Mouse (Mus musculus): ENCODE results near the gene Tmem104.

- TF ChIP-seq CTCF (IDR thresholded peaks at IDR 0.05; ENCODE audit: extremely low read depth, insufficient read length, insufficient replicate concordance, low read depth, low read length) (no peak), POLR2A (IDR thresholded peaks at IDR 0.05; ENCODE audit: low read depth, low read length) (no peak)
These were observed 45.6 kb downstream of the Tmem104 start for GRCm38 (mm10) chr11:115232889-115233288.
